Mouse (Mus musculus): Measurements from ENCODE around the gene Ppp2r2c.
"Not testable (repeated sequence)": the region's sequence is repeated elsewhere in the genome, so short reads cannot be mapped to it uniquely, and the experiment has no call there.

The Ppp2r2c gene

DNA sequence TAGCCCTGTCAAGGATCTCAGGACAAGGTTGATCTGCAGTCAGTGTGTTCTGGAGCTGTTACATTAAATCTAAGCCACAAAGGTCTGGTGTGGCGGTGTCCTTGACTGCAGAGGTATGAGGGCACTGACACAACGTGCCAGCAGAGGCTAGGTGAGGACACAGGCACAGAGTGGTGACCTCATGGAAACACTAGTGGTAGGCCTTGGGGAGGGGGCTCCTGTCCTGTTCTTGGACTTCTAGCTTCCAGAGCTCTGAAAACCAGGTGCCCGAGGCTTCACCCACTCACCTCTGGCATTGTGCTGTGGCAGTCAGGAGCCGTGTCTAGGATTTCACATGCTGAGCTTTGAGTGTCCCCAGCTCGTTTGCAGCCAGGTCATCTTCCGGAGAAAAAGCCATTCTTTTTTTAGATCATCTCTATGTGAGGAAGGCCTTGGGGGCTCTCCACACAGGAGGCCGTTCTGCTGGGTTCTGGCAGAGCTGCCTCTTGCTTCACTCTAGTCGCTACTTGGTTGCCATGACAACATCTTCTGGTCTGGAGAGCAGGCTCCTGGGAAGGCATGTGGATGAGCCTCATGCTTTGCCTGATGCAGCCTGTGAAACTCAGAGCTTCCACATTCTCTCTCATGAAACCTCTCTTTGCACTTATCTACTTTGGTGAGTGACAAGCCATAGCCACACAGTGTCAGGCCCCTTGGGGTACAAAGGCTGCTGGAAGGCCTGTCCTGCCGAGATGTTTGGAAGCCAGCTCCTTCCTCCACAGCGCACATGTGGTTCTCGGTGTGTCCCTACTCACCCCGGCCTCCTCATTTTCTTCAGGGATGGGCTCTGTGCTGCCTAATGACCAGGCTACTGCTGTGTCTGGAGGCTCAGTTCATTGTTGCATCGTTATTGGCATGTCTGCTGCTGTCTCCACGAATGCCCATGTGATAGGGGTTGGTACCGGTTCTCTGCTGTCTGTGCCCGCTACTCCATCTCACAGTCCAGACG is 67.5 kb downstream of the Ppp2r2c start:
- no peak for DNase-seq

DNA sequence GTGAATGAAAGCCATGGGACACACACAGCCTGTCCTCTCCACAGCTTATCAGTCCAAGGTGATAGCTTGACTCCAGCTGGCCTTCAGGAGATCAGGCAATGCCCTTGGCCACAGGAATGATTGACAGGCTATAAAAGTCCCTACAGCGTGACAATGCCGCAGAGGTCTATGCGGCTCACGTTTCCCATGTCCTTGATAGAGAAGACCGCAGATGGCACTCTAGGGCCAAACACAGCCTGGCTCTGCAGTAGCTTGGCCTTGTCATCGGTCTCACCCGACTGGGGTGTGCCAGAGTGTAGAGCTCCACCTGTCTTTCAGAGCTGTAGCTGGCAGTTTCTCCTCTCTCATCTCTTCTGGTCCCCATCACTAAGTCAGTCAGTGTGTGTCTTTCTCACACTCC is 68.2 kb downstream of the Ppp2r2c start:
- DNase-seq, result peak; percentile 71

DNA sequence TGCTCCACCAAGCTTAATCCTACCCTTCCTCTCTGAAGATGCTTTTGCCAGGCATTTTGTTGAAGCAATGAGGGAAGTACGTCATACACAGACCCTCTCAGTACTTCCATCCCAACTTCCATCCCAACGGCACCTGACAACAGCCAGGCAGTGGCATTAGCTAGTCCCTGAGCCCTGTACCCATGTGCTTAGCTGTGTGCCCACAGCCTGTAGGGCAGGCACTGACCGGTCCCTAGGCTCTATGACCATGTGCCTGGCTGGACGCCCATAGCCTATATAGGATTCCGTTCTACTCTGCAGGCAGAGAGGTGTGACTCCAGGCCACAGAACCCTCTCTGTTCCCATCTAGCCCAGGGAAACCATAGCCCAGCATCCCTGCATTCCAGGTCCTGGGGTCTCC is 69.7 kb downstream of the Ppp2r2c start:
- no peak for DNase-seq

DNA sequence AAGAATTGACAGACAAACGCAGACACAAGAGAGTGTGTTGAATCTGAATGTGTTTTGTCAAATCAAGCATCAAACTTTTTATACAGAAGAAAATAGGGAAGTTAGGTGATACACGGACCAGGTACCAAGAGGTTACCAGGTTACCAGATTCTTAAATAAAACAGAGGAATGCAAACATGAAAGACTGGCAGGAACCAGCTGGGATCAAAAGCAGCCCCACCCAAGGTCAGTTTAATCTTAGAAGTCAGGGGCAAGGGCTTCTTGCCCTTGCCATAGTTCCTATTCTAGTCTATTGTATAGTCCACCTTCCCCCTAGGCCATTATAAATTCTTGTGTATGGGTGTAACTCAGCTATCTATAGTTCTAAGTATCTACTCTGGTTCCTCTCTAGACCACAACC is 70.7 kb downstream of the Ppp2r2c start:
- DNase-seq, result not testable (repeated sequence)

DNA sequence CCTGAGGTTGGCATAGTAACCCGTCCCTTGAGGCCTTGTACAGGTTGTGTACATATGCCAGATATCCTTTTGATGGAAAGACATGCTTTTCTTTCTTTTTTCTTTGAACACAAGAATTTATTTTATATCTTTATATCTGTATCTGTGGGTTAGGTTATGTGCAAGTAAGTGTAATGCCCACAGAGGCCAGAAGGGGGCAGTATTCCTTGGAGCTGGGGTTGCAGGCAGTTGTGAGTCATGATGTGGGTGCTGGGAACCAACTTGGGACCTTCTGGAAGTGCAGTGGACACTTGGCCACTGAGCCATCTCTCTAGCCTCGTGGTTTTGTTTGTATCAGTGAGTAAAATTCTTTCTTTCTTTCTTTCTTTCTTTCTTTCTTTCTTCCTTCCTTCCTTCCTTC is 74.1 kb downstream of the Ppp2r2c start:
- DNase-seq, result no peak

DNA sequence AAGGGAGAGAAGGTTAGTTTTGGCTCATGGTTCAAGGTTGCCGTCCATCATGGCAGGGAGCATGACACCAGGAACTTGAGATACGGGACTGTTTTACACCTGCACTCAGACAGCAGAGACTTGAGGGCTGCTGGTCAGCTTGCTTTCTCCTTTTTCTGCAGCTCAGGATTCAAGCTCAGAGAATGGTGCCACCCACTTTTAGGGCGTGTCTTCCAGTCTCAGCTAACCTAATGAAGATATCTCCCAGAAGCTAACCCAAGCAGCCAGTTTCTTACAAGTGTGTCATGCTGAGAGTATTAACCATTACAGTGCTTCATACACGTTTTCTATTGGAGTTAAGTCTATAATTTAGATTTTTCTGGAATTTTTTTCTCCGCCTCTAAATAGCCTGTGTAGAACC is 76.2 kb downstream of the Ppp2r2c start:
- DNase-seq, result no peak

DNA sequence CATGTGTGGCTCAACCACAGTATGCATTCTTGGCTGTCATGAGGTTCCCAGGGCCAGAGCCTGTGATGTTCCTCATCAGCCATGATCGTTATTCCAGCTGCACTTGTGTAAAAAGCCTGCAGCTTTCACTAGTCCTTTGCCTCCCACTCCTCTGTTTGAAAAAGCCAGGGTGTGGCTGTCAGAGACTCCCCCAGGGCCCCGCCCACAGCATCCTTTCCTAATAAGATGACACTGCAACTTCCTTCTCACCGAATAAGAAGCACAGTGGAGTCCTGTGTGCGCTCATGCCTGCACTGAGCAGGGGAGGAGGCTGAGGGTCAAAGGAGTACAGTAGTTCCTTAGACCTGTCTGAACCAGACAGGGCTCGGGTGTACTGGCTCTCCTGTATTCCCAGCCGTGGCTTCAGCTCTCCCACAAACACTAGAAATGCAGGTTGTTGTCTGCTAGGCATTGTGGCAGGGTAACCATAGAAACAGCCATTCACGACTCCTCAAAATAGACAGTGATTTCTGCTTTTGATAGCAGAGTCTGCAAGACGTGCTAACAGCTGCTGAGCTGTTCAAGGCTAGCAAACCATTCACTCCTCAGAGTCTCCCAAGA is 76.9 kb downstream of the Ppp2r2c start:
- no peak for DNase-seq

DNA sequence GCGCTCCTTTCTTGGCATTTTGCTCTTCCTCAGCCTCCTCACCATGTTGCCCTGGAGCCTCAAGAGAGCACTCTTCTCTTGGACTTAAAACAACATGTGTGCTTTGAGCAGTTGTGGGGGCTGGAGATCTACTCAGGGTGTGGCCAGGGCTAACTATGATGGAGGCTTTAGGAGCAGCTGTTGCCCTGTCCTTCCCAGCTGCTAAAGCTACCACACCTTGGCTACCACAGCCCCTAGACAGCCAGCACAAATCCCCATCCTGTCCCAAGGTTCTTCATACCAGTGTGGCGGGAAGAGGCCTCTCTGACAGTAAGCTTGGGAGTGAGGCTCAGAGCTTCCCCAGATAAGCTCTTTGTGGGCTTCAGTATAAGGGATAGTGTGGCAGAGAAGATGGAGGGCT is 77.4 kb downstream of the Ppp2r2c start:
- DNase-seq, result no peak

DNA sequence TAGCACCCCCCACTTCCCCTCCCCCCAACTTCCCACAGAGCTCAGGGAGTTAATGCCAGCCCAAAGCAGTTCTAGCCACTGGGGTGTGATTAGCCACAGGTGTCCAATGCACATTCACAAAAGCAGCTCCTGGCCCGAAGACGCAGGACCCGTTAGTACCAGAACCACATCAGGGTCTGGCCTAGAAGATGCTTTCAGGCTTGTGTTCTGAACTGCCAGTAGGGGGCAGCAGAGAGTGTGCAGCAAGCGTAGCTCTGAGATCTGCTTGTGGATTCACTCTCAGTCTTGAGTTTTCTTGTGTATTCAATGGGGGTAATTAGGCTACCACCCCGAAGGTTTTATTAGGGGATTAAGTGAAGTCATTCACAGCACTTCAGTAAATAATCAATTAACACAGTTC is 78.1 kb downstream of the Ppp2r2c start:
- DNase-seq, result peak; percentile 62

DNA sequence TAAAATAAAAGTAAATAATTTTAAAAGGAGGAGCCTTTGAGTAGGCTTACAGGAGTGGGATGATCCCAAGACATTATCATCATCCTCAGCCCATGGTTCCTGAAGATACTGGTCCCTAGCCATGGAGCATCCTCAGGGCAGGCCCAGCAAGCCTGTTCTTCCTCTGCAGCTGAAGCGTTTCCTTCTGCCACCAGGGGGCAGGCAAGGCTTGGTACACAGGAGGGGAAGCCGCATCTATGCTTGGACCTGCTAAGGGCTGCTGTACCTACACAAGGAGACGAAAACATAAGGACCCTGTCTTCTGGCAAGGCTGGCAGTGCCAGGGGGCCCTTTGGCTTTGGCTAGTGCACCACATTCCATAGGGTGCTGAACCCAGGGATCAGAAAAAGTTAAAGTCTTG is 80.5 kb downstream of the Ppp2r2c start:
- DNase-seq, result peak; percentile 69

DNA sequence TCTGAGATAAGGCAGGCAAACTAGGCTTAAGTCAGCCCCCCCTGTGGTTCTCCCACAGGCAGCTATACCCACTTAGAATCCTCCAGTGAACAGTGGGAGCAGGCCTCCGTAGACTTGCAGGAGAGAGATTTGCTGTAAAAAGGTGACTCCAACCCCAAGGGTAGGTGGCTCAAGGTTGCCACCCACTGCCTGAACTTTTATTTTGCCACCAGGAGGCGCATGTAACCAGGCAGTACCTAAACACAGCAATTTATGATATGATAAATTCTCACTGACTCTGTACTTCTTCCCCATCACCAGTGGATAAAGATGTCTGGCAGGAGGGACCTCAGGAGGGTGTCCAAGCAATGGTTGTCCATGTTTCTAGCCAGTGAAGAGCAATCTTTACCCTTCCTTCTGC is 82.6 kb downstream of the Ppp2r2c start:
- no peak for DNase-seq

DNA sequence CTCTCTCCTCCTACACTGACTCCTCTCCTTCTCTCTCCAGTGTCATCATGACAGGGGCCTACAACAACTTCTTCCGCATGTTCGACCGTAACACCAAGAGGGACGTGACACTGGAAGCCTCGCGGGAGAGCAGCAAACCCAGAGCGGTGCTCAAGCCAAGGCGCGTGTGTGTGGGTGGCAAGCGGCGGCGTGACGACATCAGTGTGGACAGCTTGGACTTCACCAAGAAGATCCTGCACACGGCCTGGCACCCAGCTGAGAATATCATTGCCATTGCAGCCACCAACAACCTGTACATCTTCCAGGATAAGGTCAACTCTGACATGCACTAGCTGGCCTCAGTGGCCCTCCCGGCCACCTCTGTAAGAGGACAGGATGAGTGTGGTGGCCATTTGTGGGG is 84.0 kb downstream of the Ppp2r2c start:
- DNase-seq, result no peak

DNA sequence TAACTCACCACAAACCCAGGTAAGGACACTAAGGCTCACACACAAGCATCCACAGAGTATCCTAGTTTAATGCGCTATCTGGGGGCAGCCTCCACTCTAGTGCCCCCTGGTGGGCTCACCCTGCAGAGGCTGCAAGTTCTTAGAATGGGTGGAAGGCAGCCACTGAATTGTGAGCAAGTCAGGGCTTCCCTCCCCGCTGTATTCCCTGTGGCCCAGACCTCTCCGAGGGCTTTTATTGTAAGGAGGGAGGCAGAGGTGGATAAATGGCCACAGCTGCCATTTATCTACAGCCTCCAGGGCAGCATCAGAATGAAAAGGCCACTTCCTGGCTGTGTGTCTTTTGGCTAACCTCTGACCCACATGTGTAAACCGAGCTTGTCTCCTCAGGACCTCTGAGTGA is 87.1 kb downstream of the Ppp2r2c start:
- DNase-seq, result peak; percentile 43

DNA sequence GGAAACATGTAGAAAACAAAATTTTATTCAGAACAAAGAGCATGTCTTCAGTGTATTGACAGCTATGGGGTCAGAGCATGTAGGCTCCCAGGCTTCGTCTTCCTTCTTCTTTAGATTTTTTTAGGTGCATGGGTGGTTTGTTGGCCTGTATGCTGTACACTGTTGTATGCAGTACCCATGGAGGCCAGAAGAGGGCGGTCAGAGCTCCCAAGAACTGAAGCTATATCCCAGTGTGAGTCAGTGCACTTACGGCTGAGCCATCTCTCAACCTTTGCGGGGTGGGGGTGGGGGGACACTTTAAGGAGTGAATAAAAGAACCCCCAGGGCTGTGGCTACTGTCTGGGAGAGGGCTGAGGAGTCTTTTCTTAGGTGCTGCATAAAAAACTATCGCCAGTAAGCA is 90.5 kb downstream of the Ppp2r2c start:
- peak; percentile 51 for DNase-seq

DNA sequence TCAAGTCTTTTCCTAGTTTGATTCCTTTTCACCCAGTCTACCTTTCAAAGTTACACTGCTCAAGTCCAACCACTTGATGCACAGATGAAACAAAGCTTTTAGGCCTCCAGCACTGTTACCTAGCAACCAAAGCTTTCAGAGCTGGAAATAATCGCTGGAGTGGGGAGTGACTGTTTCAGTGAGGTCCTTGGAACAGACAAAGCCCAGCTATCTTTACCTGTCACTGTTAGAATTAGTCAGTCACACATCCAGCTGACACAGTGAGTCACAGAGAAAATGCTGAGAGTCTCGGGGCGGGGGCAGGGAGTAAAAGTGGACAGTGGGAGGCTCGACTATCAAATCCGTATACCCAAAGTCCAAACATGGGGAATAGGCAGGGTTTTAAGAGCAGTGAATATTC is 92.2 kb downstream of the Ppp2r2c start:
- no peak for DNase-seq

DNA sequence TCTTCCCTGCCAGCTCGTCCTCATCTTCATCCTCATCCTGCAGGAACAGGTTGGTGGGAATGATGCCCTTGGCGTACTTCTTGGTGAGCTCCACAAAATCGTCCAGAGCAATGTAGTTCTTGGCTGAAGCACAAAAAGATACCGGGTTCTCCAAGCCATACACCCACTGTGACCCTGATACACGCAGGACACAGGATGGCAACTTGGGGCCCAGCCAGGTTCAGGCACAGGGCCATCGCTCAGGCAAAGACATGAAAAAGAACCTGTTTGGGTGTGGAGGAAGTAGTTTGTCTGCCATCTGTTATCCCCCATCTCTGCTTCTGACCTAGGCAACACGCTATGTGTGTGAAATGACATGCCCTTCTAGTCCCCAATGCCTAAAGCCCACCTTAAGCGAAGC is 103.3 kb downstream of the Ppp2r2c start:
- peak; percentile 65 for DNase-seq

DNA sequence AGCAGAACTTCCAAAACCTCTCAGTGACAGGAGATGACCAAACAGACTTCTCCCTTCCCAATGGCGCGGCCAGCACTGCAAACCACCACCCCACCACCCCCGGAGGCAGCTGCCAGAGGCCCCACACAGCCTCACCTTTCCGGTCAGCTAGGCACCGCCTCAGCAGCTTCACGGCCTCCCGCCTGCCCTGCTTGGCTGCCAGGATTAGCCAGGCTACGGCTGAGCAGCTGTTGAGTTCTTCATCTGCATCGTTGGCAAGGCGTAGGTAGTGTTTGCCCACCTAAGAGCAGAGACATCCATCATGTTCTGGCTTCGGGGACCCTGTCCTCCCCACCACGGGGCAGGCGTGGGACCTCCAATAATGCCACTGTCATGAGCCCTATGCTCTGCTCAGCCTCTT is 107.0 kb downstream of the Ppp2r2c start:
- no peak for DNase-seq

DNA sequence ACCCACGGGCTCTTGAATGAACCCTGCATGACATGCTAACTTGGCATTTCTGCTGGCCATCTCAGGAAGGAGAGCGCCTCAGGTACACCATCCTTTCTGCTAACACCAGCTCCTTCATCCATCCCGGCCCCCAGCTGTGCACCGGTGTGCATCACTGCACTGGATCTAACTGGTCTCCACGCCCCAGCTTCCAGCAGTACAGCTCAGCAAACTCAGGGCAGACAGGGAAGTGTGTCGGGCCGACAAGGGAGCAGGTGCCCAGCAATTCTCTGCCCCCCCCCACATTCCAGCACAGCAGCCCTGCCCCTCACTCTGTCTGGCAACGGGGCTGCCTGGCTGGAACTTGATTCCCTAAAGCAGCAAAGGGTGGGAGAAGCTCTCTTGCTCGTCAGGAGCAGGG is 109.5 kb downstream of the Ppp2r2c start:
- no peak for DNase-seq

DNA sequence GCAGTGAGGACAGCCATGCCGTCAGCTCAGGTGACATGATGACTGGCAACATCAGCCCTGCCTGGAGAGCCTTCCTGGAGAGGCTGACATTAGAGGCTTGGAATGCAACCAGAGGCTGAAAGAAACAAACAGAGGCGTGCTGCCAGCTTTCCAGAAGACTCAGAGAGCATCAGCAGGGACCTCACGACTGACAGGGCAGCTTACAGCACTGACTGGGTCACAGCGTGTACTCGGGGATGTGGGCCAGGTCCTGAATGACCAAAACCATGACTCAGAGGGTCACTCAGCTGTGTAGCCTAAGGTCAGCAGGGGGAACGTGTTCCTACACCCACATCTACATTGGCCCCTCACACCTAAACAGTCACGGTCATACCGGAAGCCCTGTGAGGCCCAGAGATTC is 110.7 kb downstream of the Ppp2r2c start:
- no peak for DNase-seq

DNA sequence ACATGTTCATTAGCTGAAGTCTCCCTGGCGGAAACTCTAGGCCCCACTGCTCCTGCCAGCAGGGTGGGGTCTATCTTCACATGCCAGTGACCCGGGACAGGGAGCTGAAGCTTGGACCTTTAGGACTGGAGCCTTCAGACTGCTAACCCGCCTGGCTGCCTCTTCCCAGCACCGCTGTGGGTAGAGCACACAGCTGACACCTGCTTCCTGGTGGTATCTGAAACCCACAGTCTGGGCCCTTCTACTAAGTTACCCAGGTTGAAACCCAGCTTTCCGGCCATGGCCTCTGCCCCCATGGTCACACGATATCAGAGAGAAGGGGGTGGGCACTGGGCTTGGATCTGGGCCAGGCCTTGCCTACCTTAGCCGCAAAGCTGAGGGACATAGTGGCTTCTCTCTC is 111.3 kb downstream of the Ppp2r2c start:
- DNase-seq, result no peak

DNA sequence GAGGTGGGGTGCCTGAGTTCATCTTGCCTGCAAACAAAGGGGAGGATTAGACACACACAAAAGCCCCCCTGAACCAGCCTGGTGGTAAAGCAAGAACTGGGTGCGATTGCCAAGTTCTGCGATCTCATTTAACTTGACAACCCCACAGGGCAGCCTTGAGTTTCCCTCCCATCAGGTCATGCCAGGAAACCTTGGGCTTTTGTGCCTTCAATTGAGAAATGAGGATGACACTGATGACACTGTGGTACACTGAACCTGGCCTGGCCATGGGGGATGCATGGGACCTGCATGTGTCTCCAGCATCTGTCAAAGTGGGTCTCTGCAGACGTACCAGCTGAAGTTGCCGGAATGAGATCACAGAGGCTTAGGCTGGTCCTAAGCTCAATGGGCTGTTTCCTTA is 114.0 kb downstream of the Ppp2r2c start:
- DNase-seq, result no peak

DNA sequence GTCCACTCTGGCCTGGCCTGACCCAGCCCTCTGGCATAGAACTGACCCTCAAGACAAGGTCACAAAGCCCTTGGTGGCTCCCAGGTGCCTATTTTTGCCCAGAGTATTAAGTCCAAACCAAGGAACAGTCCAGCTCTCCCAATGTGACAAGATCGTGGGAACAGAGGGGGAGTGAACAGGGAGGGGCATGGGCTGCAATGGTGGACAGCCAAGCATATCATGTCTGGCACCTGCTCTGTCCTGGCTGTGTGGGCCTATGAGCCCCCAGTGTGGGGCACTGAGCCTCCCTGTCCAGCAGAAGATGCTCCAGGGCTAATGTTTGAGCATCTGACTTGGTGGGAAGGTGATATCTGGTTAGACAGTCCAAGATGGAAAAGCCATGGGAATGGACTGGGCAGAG is 118.3 kb downstream of the Ppp2r2c start:
- no peak for DNase-seq

DNA sequence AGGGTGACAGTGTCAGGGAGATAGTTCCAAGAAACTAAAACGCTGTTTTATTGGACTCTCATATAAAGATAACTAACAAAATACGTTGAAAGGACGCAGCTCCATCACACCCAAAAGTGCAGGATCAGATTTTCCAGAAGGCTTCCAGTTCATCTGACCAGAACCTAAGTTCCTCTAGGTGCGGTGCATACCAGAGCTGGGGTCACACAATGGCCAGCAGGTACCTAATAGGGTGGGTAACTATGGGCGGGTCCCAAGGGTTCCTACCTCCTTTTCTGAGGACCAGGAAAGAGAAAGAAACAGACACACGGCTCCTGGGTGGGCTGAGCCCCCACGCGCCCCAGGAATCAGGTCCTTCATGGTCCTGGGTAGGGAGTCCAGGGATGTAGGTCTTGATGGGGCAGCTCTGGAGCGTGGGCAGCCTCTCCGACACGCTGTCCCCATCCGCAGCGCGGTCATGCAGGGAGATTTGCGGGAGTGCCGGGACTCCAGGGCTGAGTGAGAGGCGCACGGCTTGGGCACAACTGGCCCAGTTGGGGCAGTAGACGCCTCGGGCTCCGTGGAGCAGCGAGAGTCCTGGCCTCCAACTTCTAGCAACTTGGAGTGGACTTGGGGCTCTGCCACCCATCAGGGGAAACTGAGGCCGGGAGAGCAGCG is 119.9 kb downstream of the Ppp2r2c start:
- DNase-seq, result no peak

Data from cerebellum, adult 11 months (tissue).